Mouse (Mus musculus) olfactory bulb, adult 2 months (tissue): ENCODE data around the gene Ints14.

Experiments
- CTCF ChIP-seq: fragments of 200-500 bp; IDR thresholded peaks from 2 replicates; pipeline ENCODE4 v1.5.1; 2012; ENCODE audit warnings: low read depth, mild to moderate bottlenecking, low read length, moderate library complexity; ENCODE audit not compliant: insufficient read depth
- POLR2A ChIP-seq: fragments of 200-500 bp; IDR thresholded peaks from 2 replicates; pipeline ENCODE4 v1.6.1; 2012; ENCODE audit warnings: mild to moderate bottlenecking, low read depth, low read length, moderate library complexity; ENCODE audit not compliant: insufficient read depth

DNA sequence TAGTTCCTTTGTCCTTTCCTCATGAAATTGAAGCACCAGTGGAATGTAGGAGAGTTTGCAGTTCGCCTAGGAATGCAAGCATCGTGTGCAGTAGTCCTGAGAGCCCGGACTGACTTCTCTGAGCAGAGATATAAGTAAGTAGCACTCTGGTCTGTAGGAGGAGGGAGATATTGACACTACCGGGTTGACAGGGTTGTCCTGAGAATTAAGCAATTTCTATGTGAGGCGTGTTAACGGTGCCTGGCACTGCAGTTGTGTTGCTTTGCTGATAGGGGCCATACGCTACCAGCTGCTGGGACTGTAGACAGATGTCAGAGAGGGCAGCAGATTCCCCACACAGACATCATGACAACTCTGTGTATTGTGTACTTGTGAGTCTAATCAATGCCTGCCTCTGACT, 7.5 kb upstream of the Ints14 start:
- TF ChIP-seq POLR2A: no peak
- no peak for TF ChIP-seq CTCF
